Mouse (Mus musculus): Measurements from ENCODE around the gene Gm47841. TPM values are rescaled to one million over a fixed set of nuclear protein-coding genes. Genes with fewer than 3 reads are reported as not detected.

Gm47841 gene
- total RNA-seq, 4 experiments from 2014 or later = 0.25 TPM; not detected in 3

DNA sequence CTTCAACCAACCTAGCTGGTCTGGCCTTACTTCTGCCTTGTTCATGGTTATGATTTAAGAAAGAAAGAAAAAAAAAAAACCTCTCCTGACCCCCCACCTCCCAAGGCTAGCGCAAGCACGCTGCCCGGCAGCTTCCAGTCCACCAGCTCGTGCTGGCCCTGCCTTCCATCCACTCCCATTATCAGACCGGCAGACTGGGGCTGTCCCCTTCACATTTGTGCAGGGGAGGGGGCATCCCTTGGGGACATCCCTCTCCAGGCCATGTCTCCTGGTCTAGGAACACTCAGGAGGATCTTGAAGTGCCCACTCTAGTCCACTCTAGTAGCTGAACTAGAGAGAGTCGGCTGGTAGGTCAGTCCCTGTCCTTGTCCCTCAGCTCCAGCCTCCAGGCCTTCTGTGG, 2.7 kb downstream of the Gm47841 start:
- DNase-seq (ENCODE audit: low spot score) = no peak

DNA sequence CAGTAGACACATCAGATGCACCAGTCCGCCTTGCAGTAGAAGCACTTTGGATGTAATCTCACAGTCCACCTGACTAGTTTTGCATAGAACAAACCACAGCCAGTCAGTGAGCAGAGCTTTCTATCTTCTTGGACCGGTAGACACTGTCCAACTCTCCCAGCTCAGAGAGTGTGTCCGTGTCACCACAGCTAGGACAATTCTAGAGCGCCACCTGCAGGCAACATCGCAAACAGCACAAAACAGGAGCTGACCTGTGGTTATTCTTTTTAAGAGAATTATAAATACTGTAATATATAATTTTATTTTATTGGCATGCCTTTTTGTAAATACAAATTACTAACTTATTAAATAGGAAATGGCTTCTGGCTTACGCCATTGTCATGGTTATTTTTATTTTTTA, 4.6 kb downstream of the Gm47841 start:
- DNase-seq (ENCODE audit: low spot score) = peak; percentile 31

DNA sequence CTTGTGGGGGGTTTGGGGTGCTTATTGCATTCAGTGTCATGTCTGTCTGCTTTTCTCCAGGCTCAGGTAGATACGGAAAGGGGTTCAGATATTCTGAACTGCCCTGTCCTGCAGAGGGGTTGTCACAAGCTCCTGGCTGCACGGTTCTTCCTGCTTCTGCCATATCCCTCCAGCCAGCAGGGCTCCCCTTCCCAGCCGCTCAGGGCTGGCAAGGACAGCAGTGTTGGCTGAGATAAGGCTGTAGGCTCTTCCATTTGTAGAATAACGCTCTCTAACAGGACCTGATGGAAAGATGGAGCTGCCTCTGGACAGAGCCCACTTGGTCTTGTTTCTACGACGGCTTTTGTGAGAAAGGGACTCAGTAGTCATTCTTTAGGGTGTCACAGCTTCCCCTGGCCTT, 5.2 kb downstream of the Gm47841 start:
- DNase-seq (ENCODE audit: low spot score) = no peak

DNA sequence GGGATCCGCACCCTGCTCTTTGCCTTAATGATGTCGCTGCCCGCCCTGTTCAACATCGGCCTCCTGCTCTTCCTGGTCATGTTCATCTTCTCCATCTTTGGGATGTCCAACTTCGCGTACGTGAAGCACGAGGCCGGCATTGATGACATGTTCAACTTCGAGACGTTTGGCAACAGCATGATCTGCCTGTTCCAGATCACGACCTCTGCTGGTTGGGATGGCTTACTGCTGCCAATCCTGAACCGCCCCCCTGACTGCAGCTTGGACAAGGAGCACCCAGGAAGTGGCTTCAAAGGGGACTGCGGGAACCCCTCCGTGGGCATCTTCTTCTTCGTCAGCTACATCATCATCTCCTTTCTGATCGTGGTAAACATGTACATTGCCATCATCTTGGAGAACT, 7.5 kb downstream of the Gm47841 start:
- DNase-seq (ENCODE audit: low spot score) = no peak

DNA sequence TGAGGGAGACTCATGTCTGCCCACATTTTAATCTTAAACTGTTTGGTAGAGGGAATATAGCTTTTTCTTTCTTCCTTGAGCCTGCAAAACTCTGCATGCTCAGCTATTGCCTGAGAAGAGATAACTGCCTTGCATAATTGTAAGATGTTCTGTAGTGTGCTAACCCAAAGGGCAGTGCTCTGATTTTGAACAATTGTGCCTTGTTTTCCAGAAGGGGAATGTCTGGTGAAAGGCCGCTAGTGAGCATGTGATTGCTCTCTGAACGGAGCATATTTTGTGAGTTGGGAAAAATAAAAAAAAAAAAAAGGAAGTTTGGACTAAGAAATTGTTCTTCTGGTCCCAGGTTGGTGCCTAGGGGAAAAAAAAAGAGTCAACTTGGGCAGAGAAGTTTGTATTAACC, 18.2 kb downstream of the Gm47841 start:
- no peak for DNase-seq (ENCODE audit: low spot score)

DNA sequence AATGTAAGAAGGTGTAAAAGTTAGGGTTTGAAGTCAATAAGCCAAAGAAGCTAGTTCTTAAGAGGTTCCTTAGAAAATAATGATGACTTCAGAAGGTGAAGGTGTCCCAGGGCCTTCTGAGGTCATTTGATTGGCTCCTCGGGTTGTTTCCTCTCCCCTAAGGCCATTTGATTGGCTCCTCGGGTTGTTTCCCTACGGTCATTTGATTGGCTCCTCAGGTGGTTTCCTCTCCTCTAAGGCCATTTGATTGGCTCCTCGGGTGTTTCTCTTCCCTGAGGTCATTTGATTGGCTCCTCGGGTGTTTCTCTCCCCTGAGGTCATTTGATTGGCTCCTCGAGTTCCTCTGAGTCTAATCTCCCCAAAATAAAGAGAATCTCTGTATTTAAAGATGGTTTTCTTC, 35.8 kb downstream of the Gm47841 start:
- DNase-seq (ENCODE audit: low spot score) = no peak

DNA sequence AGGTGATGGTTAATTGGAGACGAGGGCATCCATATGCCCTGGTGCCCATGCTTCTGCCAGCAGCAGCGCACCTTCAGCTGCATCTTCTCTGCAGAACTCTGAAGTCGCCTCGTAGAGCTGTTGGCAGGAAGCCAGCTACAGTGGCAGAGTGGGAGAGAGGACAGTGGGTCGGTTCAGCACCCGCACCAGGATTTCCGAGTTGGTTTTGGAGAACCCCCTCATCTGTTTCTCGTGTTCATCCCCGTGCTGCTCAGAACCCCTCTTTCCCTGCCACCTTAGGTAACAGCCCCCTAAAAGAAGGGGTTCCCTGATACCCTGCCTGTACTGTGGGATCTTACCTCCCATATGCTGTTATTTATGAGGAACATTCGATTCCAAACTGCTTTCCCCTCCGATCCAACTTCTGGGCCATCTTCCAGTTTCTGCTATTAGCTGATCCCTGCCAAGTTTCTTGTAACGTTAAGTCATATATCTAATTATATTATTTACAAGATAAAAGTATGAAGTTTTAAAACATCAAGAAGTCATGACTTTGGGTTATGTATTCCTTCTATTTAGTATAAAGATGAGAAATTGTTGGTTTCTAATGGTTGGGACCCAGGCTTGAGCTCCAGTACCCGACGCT, 38.7 kb downstream of the Gm47841 start:
- DNase-seq (ENCODE audit: low spot score) = no peak

DNA sequence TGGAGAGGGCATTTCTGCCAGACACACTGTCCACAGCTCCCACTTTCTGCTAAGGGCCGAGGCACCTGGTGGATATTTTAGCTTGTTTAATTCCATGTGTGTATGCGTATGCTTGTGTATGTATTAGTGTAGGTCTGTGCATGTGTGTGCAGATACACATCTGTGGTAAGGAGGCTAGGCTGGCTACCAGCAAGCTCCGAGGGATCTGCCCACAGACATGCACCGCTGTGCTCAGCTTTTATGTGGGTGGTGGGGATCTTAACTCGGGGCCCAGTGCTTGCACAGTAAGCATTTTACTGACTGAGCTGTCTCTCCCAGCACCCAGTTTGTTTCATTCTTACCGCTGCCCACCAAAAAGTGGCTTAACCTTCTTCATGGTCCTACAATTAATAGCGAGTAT, 40.0 kb downstream of the Gm47841 start:
- DNase-seq (ENCODE audit: low spot score) = no peak

DNA sequence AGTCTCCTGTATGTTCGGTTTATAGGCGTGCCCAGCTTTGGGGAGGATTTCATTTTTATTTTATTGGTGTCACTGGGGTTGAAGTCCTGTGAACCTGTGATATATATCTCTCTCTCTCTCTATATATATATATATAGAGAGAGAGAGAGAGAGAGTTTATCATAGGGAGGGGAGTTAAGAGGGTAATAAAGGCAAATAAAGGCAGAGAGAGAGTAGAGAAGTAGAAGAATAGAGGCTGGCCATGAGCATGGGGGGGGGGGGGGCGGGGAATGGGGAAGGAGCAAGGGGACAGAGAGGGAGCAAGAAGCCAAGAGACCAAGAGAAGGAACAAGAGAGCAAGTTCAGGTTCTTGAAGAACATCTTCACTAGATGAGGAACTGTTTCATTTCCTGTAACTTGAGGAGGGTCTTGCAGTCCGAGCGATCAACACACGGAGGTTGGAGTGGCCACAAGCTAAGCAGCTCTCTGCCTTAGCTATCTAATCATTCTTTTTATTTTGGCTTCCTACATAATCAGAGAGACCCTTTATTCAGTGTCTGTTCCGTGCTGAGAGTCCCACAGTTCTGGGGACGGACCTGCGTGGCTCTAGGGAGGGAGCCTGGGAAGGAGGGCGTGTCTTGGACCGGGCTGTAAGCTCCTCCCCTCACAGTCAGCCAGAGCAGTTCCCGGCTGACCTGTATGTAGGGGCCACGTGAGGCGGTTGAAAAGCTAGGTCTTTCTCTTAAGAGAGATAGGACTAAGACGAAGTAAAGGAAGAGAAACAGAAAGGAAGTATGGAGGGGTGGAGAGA, 40.8 kb downstream of the Gm47841 start:
- DNase-seq (ENCODE audit: low spot score) = peak; percentile 32

DNA sequence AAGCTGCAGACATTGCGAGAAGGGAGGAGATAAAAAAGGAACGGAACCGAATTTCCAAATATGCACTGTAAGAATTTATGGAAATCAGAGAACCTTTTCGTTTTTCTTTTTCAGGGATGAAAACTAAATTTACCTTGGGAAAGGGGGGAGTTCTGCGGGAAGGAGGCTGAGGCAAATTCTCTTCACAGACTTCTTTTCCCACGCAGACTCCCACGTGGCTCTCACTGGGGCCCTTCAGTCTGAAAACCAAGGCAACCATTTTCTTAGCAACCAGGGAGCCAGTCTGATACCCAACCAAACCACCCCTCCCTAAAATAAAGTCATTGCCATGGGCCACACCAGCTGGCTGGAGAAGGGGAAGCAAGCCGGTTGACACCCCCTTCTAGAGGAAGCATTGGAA, 41.5 kb downstream of the Gm47841 start:
- no peak for DNase-seq (ENCODE audit: low spot score)

DNA sequence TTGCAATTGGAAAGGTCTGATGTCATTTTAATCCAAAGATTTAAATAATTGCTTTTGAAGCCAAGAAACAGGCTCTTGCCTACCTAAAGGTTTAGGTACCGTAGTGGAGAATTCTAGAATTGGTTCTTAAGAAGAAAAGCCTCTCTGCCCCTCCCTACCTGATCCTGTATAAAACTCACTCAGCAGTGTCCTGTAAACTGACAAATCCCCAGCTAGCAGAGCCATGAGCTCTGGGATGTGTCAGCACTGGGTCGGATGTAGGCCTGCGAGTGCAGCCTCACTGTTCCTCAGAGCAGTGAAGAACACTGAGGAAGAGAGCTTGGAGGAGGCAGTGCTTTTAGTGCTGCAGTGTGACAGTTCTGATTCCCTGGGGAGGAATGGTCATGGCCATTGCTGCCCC, 42.7 kb downstream of the Gm47841 start:
- DNase-seq (ENCODE audit: low spot score) = no peak

DNA sequence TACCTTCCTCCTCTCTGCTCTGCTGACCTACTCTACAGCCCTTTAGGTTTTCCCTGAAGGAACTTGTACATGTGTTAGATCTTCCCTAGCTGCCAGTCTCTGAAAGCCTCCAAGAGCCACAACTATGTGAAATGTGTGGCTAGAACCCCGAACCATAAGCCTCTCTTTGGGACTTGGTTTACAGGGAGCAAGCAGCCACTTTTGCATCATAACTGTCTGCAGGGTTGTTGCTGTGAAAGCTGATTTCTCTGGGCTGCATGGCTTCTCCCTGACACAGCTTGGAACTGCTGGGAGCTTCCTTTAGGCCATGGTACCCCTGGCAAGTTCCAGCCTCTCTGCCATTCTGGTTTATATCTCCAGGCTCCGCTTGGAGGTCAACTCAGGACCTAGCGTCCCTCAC, 44.7 kb downstream of the Gm47841 start:
- DNase-seq (ENCODE audit: low spot score) = no peak

DNA sequence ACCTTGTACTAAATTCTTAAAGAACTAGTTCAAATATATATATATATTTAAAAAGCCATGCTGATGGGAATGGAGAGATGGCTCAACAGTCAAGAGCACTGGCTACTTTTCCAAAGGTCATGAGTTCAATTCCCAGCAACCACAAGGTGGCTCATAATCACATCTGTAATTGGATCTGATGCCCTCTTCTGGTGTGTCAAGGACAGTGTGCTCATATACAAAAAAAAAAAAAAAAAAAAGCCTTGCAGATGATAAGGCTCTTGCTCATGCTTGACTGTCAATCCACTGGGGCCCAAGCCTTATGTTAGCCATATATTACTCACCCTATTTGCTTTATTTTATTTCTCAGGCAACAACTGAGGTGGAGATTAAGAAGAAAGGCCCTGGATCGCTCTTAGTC, 45.5 kb downstream of the Gm47841 start:
- DNase-seq (ENCODE audit: low spot score) = no peak

DNA sequence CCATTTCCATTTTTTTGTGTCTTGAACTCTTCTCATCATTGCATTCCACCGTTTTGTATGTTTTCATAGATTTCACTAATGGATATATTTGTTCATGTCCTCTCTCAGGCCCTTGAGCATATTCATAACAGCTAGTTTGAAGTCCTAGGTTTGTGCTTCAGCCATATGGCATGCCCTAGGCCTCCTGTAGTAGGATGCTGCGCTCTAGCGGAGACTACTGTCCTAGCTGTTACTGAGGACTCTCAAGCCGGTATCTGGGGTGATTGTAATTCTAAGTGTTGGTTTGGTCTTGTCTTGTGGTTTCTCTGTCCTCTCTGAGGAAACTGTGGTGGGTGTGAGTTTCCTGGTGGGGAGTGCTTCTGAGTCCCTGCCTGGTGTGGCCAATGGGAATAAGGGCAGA, 50.1 kb downstream of the Gm47841 start:
- no peak for DNase-seq (ENCODE audit: low spot score)

Other genes with a start within 250 kb of the Gm47841 start
- gene Scn8a, start 177.5 kb downstream of the Gm47841 start, total RNA-seq (2022) = 1 to 10 TPM in 1 of 4 experiments, under 1 TPM in 2, not detected in 1; 0.41 to 1.2 (median 0.55) TPM
- 1 to 10 TPM in 3 of 4 experiments, under 1 TPM in 1; 0.84 to 1.5 (median 1.2) TPM for gene Fignl2, start 31.2 kb upstream of the Gm47841 start, total RNA-seq (2022)
- gene Ankrd33, start 68.4 kb upstream of the Gm47841 start, total RNA-seq (2022) = not detected
- gene Acvrl1, start 81.1 kb upstream of the Gm47841 start, total RNA-seq (2022) = 10 to 100 TPM; 19.8 to 30.3 (median 23.0) TPM
- gene Acvr1b, start 126.7 kb upstream of the Gm47841 start, total RNA-seq (2022) = 10 to 100 TPM; 12.1 to 14.7 (median 13.9) TPM
- gene Grasp, start 176.8 kb upstream of the Gm47841 start, total RNA-seq (2022) = 10 to 100 TPM in 1 of 4 experiments, 1 to 10 TPM in 3; 7.6 to 10.2 (median 9.5) TPM
- gene Nr4a1, start 206.9 kb upstream of the Gm47841 start, total RNA-seq (2022) = 10 to 100 TPM in 3 of 4 experiments, 1 to 10 TPM in 1; 7.0 to 23.9 (median 12.6) TPM
- gene Atg101, start 236.9 kb upstream of the Gm47841 start, total RNA-seq (2022) = 10 to 100 TPM; 21.1 to 25.4 (median 21.4) TPM
- gene 6030408B16Rik, start 245.8 kb upstream of the Gm47841 start, total RNA-seq (2022) = 1 to 10 TPM in 3 of 4 experiments, under 1 TPM in 1; 0.54 to 2.1 (median 1.1) TPM